Mouse (Mus musculus) frontal cortex, adult 2 months (tissue): ENCODE results near the gene Clec16a. TPM values are rescaled to one million over a fixed set of nuclear protein-coding genes. Genes with fewer than 3 reads are reported as not detected.
A peak's percentile ranks its signal among the peaks of the same experiment; 100 is the strongest.

ENCODE experiments used
- DNase-seq, 2 experiments: peaks; one replicate each; pipeline ENCODE4 v3.0.0; 2022; ENCODE audit warnings: low spot score in 1 of 2; ENCODE audit errors: extremely low spot score in 1 of 2
- polyA plus RNA-seq: library from polyadenylated mRNA; depleted of rRNA; stranded (reverse); fragments of >200 nt; gene quantifications from 2 replicates; pipeline ENCODE4 v1.2.3, GENCODE M21; 2012; rRNA removed

Gene Clec16a
- polyA plus RNA-seq, 1 experiment, result 44.2 TPM

GRCm38 (mm10) chr16:10782377-10783151 lies 237.4 kb downstream of the Clec16a start:
- DNase-seq, result no peak

- DNase-seq, result no peak
These were observed 238.0 kb downstream of the Clec16a start for GRCm38 (mm10) chr16:10783152-10783434.

DNA sequence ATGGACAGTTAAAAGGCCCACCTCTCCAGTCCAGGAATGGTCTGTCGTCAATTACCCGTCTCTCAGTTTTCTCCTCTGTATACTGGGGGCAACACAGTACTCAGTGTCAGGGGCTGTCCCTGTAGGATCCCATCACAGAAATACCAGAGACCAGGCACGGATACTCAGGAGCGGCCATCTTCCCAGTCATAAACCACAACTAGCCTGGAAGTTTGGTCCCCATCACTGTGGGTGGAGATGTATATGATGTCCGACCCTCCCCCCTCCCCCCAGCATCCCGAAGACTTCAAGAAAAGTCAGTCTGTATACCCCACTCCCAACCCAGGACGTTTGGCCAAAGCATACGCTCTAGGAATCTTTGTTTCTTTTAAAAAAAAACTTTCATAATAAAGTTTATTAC lies 238.3 kb downstream of the Clec16a start:
- no peak for DNase-seq

GRCm38 (mm10) chr16:10783883-10784792 lies 239.0 kb downstream of the Clec16a start:
- DNase-seq, result no peak

GRCm38 (mm10) chr16:10784793-10785370 lies 239.7 kb downstream of the Clec16a start:
- peak; percentile 51 to 83 for DNase-seq

GRCm38 (mm10) chr16:10785371-10786231 lies 240.5 kb downstream of the Clec16a start, which contains the start of gene Socs1:
Socs1 (minus strand) TSS chr16:10785536.
- DNase-seq, result peak; percentile 48 to 76

DNA sequence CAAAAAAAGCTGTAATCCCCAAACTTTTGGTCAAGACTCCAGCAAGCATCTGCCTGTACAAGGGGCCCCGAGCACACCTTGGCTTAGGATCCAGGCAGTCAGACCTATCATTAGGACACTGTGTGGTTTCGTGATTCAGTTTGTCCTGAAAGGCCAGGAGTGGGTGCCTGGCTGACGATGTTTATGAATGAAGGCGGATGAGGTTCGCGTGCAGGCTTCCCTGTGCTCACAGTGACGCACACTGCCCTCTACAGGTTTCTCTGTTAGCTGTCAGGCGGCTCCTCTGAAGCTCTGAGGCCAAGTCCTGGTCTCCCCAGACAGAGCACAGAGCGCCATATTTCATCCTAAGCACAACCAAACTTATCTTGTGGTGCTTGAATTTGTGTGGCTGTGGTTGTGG lies 241.1 kb downstream of the Clec16a start:
- DNase-seq, result peak; percentile 71 to 91

DNA sequence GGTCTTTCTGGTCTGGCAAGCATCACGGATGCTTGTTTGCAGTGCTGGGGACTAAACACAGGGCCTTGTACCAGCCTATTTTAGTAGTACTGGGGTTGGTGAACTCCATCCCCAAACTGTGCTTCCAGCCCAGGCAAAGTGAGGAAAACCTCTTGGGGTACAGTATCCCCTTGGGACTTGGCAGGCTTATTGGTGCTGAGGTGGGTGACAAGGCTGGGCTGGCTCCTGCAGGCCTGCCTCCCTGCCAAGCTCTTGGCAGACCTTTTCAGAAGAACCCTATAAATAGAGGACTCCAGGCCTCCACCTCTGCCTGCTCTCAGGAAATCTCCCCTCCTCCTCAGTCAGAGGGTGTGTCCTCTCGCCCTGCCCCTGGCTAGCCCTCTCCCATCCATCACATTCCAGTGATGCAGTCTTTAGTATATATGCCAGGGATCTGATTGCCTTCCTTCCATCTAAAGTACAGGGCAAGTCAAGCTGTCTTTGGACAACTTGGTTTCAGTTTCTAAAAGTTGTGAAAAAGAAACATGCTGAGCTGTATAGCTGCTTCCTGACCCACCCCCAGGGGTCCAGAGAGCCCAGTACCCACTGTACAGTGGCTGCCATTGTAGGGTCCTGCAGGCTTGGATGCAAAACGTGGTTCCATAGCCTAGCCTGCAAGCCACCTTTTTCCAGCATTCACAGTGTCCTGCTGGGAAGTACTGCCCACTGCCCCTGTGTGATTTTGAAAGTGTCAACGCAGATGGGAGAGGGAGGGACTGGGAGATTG lies 241.8 kb downstream of the Clec16a start:
- DNase-seq, result no peak

DNA sequence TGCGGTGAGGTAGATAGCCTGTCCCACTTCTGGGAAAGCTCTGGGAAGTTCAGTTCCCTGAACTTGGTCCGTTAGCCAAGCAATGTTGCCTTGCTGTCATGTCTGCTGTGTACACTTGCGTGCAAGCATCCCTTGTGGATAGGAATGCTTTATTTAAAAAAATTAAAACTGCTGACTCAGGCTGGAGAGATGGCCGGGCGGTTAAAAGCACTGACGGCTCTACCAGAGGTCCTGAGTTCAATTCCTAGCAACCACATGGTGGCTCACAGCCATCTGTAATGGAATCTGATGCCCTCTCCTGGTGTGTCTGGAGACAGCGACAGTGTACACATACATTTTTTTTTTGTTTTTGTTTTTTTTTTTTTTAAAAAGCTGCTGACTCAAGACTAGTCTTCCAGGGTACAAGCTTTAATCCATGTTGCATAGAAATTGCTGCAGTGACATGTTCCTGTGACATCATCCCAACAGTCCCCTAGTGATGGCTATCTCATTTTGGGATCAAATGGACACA lies 242.5 kb downstream of the Clec16a start:
- DNase-seq, result no peak

GRCm38 (mm10) chr16:10788271-10788670 lies 243.1 kb downstream of the Clec16a start, which contains the start of gene Tnp2:
Tnp2 (minus strand) TSS chr16:10788660.
- no peak for DNase-seq

DNA sequence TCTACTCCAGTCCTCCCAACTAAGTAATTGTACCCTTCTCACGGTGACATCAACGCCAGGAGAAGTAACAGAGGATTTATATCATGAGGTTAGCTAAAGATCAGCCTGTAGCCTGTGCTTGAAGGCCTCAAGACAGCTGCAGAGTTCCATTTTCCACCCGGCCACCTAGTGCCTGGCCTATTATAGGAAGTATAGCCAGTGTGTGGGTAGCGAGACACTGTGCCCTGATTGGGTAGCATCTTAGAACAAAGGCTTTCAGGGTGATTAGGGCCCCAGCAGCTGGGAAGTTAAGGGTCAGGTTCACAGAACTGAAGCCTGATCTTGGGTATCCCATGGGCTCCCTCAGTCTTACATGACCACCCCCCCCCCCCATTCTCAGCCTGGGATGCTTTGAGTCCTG lies 243.7 kb downstream of the Clec16a start:
- DNase-seq, result no peak

GRCm38 (mm10) chr16:10790702-10791101 lies 245.6 kb downstream of the Clec16a start, which contains the start of gene Prm3:
Prm3 (minus strand) TSS chr16:10790914.
- DNase-seq, result no peak

Other genes starting within 250 kb of the Clec16a start
- gene Emp2, start 231.4 kb upstream of the Clec16a start, polyA plus RNA-seq, result 16.7 and 19.3 TPM in 2 replicates
- gene Tekt5, start 149.8 kb upstream of the Clec16a start, polyA plus RNA-seq, result 9.1 and 15.5 TPM in 2 replicates
- gene Nubp1, start 133.4 kb upstream of the Clec16a start, polyA plus RNA-seq, result 25.6 and 26.4 TPM in 2 replicates
- gene Tvp23a, start 98.0 kb upstream of the Clec16a start, polyA plus RNA-seq, result 27.4 and 32.4 TPM in 2 replicates
- gene Ciita, start 65.3 kb upstream of the Clec16a start, polyA plus RNA-seq, result 0.08 and 0.13 TPM in 2 replicates
- gene Dexi, start 2.3 kb upstream of the Clec16a start, polyA plus RNA-seq, result 65.7 and 77.7 TPM in 2 replicates
- gene Socs1, start 240.2 kb downstream of the Clec16a start, polyA plus RNA-seq, result 0.88 and 1.2 TPM in 2 replicates
- gene Tnp2, start 243.3 kb downstream of the Clec16a start, polyA plus RNA-seq, result not detected in 2 replicates
- gene Prm3, start 245.6 kb downstream of the Clec16a start, polyA plus RNA-seq, result not detected in 2 replicates